Mouse (Mus musculus): ENCODE data around the gene Lcmt1. TPM values are rescaled to one million over a fixed set of nuclear protein-coding genes. Genes with fewer than 3 reads are reported as not detected.

The Lcmt1 gene
- total and polyA plus RNA-seq, 2 experiments from 2014 or later: 93.1 to 122 TPM

DNA sequence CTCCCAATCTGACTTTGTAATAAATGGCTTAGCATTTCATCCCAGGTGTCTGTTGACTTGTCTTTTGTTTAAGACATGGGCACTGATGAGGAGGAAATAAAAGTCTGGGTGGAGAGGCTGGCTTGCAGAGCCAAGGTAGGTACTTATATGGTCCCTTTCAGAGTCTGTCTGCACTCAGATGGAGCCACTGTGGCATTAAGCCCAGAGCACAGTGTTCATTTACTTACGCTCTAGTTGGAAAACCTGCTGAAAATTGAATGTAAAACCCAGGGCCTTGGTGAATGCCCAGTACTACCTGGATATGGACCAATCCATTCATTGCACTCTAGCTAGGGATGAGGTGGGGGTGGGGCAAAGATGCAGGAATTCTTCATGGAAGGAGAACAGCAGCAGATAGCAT is 98.4 kb downstream of the Lcmt1 start:
- WGBS: 87% methylated on average over 1 of the region's 1 CpGs
- TF ChIP-seq CTCF (IDR thresholded peaks at IDR 0.05; ENCODE audit: low read depth): no peak
- ATAC-seq: no peak

More for the DNA sequence above, 98.4 kb downstream of the Lcmt1 start:
- Histone ChIP-seq H3K27ac (ENCODE audit: low read depth, low read length) (no peak overlapping the region), H3K36me3 (ENCODE audit: insufficient read depth) (no peaks in the 10 kb centered on the region), H3K9me3 (ENCODE audit: low read length) (no peaks in the 10 kb centered on the region), H3K4me3 (ENCODE audit: low read depth, low read length) (no peak overlapping the region), H3K9ac (no peak overlapping the region), H3K4me2 (ENCODE audit: low read depth) (no peak overlapping the region), H3K4me1 (ENCODE audit: insufficient read depth) (no peaks in the 10 kb centered on the region), H3K27me3 (ENCODE audit: insufficient read depth, low read length) (no peaks in the 10 kb centered on the region)
- no peak for DNase-seq

Other genes with a start within 250 kb of the Lcmt1 start
- gene Tnrc6a, start 245.9 kb upstream of the Lcmt1 start, total RNA-seq (2014; rRNA removed): 38.4 and 48.0 TPM in 2 replicates
- 30.8 and 40.7 TPM in 2 replicates for gene Tnrc6a, start 245.9 kb upstream of the Lcmt1 start, polyA plus RNA-seq (2015; fragmentation: Nextera tagmentation; extraction: Ambion mirVana)
- gene Slc5a11, start 155.0 kb upstream of the Lcmt1 start, total RNA-seq (2014; rRNA removed): 0.23 and 0.29 TPM in 2 replicates
- gene Slc5a11, start 155.0 kb upstream of the Lcmt1 start, polyA plus RNA-seq (2015; fragmentation: Nextera tagmentation; extraction: Ambion mirVana): 0.15 and 0.17 TPM in 2 replicates
- 6.0 and 8.1 TPM in 2 replicates for gene Arhgap17, start 131 bp downstream of the Lcmt1 start, total RNA-seq (2014; rRNA removed)
- 5.2 and 5.4 TPM in 2 replicates for gene Arhgap17, start 131 bp downstream of the Lcmt1 start, polyA plus RNA-seq (2015; fragmentation: Nextera tagmentation; extraction: Ambion mirVana)
- gene Aqp8, start 92.5 kb downstream of the Lcmt1 start, total RNA-seq (2014; rRNA removed): not detected in 2 replicates
- gene Aqp8, start 92.5 kb downstream of the Lcmt1 start, polyA plus RNA-seq (2015; fragmentation: Nextera tagmentation; extraction: Ambion mirVana): not detected in 2 replicates
- gene Zkscan2, start 130.7 kb downstream of the Lcmt1 start, total RNA-seq (2014; rRNA removed): 17.8 and 27.4 TPM in 2 replicates
- gene Zkscan2, start 130.7 kb downstream of the Lcmt1 start, polyA plus RNA-seq (2015; fragmentation: Nextera tagmentation; extraction: Ambion mirVana): 3.7 and 5.9 TPM in 2 replicates